Mouse (Mus musculus): Measurements from ENCODE around the gene Kdm6a. TPM values are rescaled to one million over a fixed set of nuclear protein-coding genes. Genes with fewer than 3 reads are reported as not detected.
A peak's percentile ranks its signal among the peaks of the same experiment; 100 is the strongest.

The Kdm6a gene
- 25.2 and 25.5 TPM in 2 replicates for polyA plus RNA-seq (2016; fragmentation: Nextera tagmentation; extraction: Ambion mirVana)

GRCm38 (mm10) chrX:18162192-18162857 lies at the start of gene Kdm6a:
Kdm6a (plus strand) TSS chrX:18162575.
- Histone ChIP-seq H3K4me1 (replicated peaks) (no peaks in the 10 kb centered on the region), H3K36me3 (no peaks in the 10 kb centered on the region), H3K27ac (ENCODE audit: poor library complexity, severe bottlenecking) (peak within 1 kb of the TSS; percentile 98), H3K4me3 (peak within 1 kb of the TSS; percentile 75), H3K27me3 (replicated peaks) (no peaks in the 10 kb centered on the region), H3K9me3 (replicated peaks) (no peaks in the 10 kb centered on the region), H3K9ac (peak within 1 kb of the TSS; percentile 91), H3K4me2 (peak within 1 kb of the TSS; percentile 74)
- WGBS, result 0% methylated on average over 42 of the region's 50 CpGs
- peak; percentile 96 for ATAC-seq (ENCODE audit: insufficient number of reproducible peaks, low FRiP score)

- no peak for ATAC-seq (ENCODE audit: insufficient number of reproducible peaks, low FRiP score)
- WGBS, result 74% methylated on average over 1 of the region's 1 CpGs
Measured at GRCm38 (mm10) chrX:18145557-18145956, 16.8 kb upstream of the Kdm6a start, which contains the start of gene Dusp21. Dusp21 (plus strand) TSS chrX:18145857.

GRCm38 (mm10) chrX:18160734-18161442 lies 1.5 kb upstream of the Kdm6a start:
- H3K4me3 ChIP-seq, result no peak overlapping the region
- no peaks in the 10 kb centered on the region for H3K4me1 ChIP-seq (replicated peaks)
- H3K27ac ChIP-seq (ENCODE audit: poor library complexity, severe bottlenecking), result no peak overlapping the region
- H3K9me3 ChIP-seq (replicated peaks), result no peaks in the 10 kb centered on the region
- H3K27me3 ChIP-seq (replicated peaks), result no peaks in the 10 kb centered on the region
- no peak overlapping the region for H3K4me2 ChIP-seq
- H3K9ac ChIP-seq, result no peak overlapping the region; the same call in 1 of the 2 replicates
- no peaks in the 10 kb centered on the region for H3K36me3 ChIP-seq
- WGBS, result 64% methylated on average over 4 of the region's 4 CpGs
- ATAC-seq (ENCODE audit: insufficient number of reproducible peaks, low FRiP score), result no peak

More at GRCm38 (mm10) chrX:18145557-18145956, 16.8 kb upstream of the Kdm6a start, which contains the start of gene Dusp21:
- H3K4me3 ChIP-seq, result no peak within 1 kb of the TSS
- H3K4me1 ChIP-seq (replicated peaks), result no peaks in the 10 kb centered on the region
- H3K9me3 ChIP-seq (replicated peaks), result 0 out of 2 replicates have a peak, but pooled peaks cover 2% of the 10 kb centered on the region
- H3K27ac ChIP-seq (ENCODE audit: poor library complexity, severe bottlenecking), result no peak within 1 kb of the TSS
- no peaks in the 10 kb centered on the region for H3K36me3 ChIP-seq
- H3K4me2 ChIP-seq, result no peak within 1 kb of the TSS
- no peaks in the 10 kb centered on the region; the same call in 1 of the 2 replicates for H3K27me3 ChIP-seq (replicated peaks)
- H3K9ac ChIP-seq, result no peak within 1 kb of the TSS

- H3K4me2 ChIP-seq, result peak overlapping the region; percentile 74
- no peaks in the 10 kb centered on the region for H3K27me3 ChIP-seq (replicated peaks)
- under 1% methylated on average over 28 of the region's 28 CpGs for WGBS
- H3K4me3 ChIP-seq, result peak overlapping the region; percentile 75
- H3K27ac ChIP-seq (ENCODE audit: poor library complexity, severe bottlenecking), result peak overlapping the region; percentile 95
- H3K4me1 ChIP-seq (replicated peaks), result no peaks in the 10 kb centered on the region
- ATAC-seq (ENCODE audit: insufficient number of reproducible peaks, low FRiP score), result peak; percentile 70
- peak overlapping the region; percentile 78 for H3K9ac ChIP-seq
- H3K9me3 ChIP-seq (replicated peaks), result no peaks in the 10 kb centered on the region
- H3K36me3 ChIP-seq, result no peaks in the 10 kb centered on the region
Measured at GRCm38 (mm10) chrX:18161796-18162191, 581 bp upstream of the Kdm6a start.

GRCm38 (mm10) chrX:18162861-18163731 lies 721 bp downstream of the Kdm6a start:
- ATAC-seq (ENCODE audit: insufficient number of reproducible peaks, low FRiP score), result peak; percentile 40
- peak overlapping the region; percentile 98 for H3K27ac ChIP-seq (ENCODE audit: poor library complexity, severe bottlenecking)
- no peaks in the 10 kb centered on the region for H3K4me1 ChIP-seq (replicated peaks)
- no peaks in the 10 kb centered on the region for H3K27me3 ChIP-seq (replicated peaks)
- H3K9ac ChIP-seq, result peak overlapping the region; percentile 91
- WGBS, result 0% methylated on average over 80 of the region's 95 CpGs
- H3K36me3 ChIP-seq, result no peaks in the 10 kb centered on the region
- H3K4me3 ChIP-seq, result peak overlapping the region; percentile 75
- peak overlapping the region; percentile 56 for H3K4me2 ChIP-seq
- no peaks in the 10 kb centered on the region for H3K9me3 ChIP-seq (replicated peaks)

GRCm38 (mm10) chrX:18163917-18164624 lies 1.7 kb downstream of the Kdm6a start:
- WGBS, result 2% methylated on average over 10 of the region's 10 CpGs
- H3K4me3 ChIP-seq, result peak overlapping the region; percentile 75
- ATAC-seq (ENCODE audit: insufficient number of reproducible peaks, low FRiP score), result no peak
- H3K36me3 ChIP-seq, result no peaks in the 10 kb centered on the region
- peak overlapping the region; percentile 91 for H3K9ac ChIP-seq
- H3K27me3 ChIP-seq (replicated peaks), result no peaks in the 10 kb centered on the region
- no peaks in the 10 kb centered on the region for H3K4me1 ChIP-seq (replicated peaks)
- H3K27ac ChIP-seq (ENCODE audit: poor library complexity, severe bottlenecking), result peak overlapping the region; percentile 98
- H3K4me2 ChIP-seq, result peak overlapping the region; percentile 56
- H3K9me3 ChIP-seq (replicated peaks), result no peaks in the 10 kb centered on the region

GRCm38 (mm10) chrX:18165121-18165520 lies 2.7 kb downstream of the Kdm6a start:
- no peak overlapping the region for H3K4me3 ChIP-seq
- 47% methylated on average over 2 of the region's 2 CpGs for WGBS
- no peaks in the 10 kb centered on the region for H3K27me3 ChIP-seq (replicated peaks)
- H3K4me1 ChIP-seq (replicated peaks), result no peaks in the 10 kb centered on the region
- H3K9me3 ChIP-seq (replicated peaks), result no peaks in the 10 kb centered on the region
- no peak overlapping the region for H3K27ac ChIP-seq (ENCODE audit: poor library complexity, severe bottlenecking)
- H3K4me2 ChIP-seq, result no peak overlapping the region
- ATAC-seq (ENCODE audit: insufficient number of reproducible peaks, low FRiP score), result no peak
- no peak overlapping the region for H3K9ac ChIP-seq
- H3K36me3 ChIP-seq, result no peaks in the 10 kb centered on the region

GRCm38 (mm10) chrX:18166961-18167360 lies 4.6 kb downstream of the Kdm6a start:
- no peak for ATAC-seq (ENCODE audit: insufficient number of reproducible peaks, low FRiP score)
- H3K27ac ChIP-seq (ENCODE audit: poor library complexity, severe bottlenecking), result no peak overlapping the region
- WGBS, result 81% methylated on average over 3 of the region's 3 CpGs
- no peaks in the 10 kb centered on the region for H3K9me3 ChIP-seq (replicated peaks)
- H3K4me3 ChIP-seq, result no peak overlapping the region
- no peak overlapping the region for H3K9ac ChIP-seq
- H3K4me2 ChIP-seq, result no peak overlapping the region
- no peaks in the 10 kb centered on the region for H3K36me3 ChIP-seq
- H3K27me3 ChIP-seq (replicated peaks), result no peaks in the 10 kb centered on the region
- H3K4me1 ChIP-seq (replicated peaks), result no peaks in the 10 kb centered on the region

GRCm38 (mm10) chrX:18168940-18169339 lies 6.6 kb downstream of the Kdm6a start:
- Histone ChIP-seq H3K4me3 (no peak overlapping the region), H3K27ac (ENCODE audit: poor library complexity, severe bottlenecking) (no peak overlapping the region), H3K9ac (no peak overlapping the region), H3K4me2 (no peak overlapping the region), H3K36me3 (no peaks in the 10 kb centered on the region), H3K27me3 (replicated peaks) (no peaks in the 10 kb centered on the region), H3K4me1 (replicated peaks) (no peaks in the 10 kb centered on the region), H3K9me3 (replicated peaks) (no peaks in the 10 kb centered on the region)
- WGBS, result 100% methylated on average over 1 of the region's 1 CpGs
- no peak for ATAC-seq (ENCODE audit: insufficient number of reproducible peaks, low FRiP score)

GRCm38 (mm10) chrX:18174831-18175230 lies 12.5 kb downstream of the Kdm6a start:
- no peaks in the 10 kb centered on the region for H3K27me3 ChIP-seq (replicated peaks)
- no peak overlapping the region for H3K27ac ChIP-seq (ENCODE audit: poor library complexity, severe bottlenecking)
- WGBS, result 15% methylated on average over 4 of the region's 4 CpGs
- no peak overlapping the region for H3K4me2 ChIP-seq
- no peaks in the 10 kb centered on the region for H3K36me3 ChIP-seq
- H3K9ac ChIP-seq, result no peak overlapping the region
- H3K4me1 ChIP-seq (replicated peaks), result peaks cover 10% of the 10 kb centered on the region; the same call in 1 of the 2 replicates
- H3K4me3 ChIP-seq, result no peak overlapping the region
- no peak for ATAC-seq (ENCODE audit: insufficient number of reproducible peaks, low FRiP score)
- no peaks in the 10 kb centered on the region for H3K9me3 ChIP-seq (replicated peaks)

All from heart, embryonic 12.5 days (tissue).